Comparison of ENCODE assay signal across 13 mouse cellular contexts in the genomic region with DNA sequence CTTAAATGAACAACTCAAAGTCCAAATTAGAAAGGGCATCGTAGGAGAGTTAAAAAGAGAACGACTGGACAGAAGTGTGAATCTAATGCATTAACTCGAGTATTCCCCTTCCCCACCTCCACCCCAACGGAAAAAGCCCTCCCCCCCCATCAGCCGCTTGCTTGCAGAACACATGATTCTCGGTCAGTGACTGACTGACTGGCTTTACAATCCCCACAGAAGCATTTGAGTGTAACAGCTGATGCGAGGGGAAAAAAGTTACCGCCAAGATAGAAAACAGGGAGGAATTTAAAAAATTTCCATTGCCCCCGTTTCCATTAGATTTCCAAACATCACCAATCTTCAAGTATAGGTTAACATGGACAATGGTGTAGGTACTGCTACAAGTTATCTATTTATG. TPM values are rescaled to one million over a fixed set of nuclear protein-coding genes. Genes with fewer than 3 reads are reported as not detected.
A peak's percentile ranks its signal among the peaks of the same experiment; 100 is the strongest.
DNase-seq lines count a peak whose midpoint lies in the region; ATAC-seq and TF ChIP-seq lines count a peak whose summit lies in the region.
"Had no signal": no experiment of that assay in that cellular context is flagged by ENCODE, and none has a peak within 500 bp of the region (broad histone marks: within the 10 kb centered on the region; RNA-seq: fewer than 3 reads in every experiment).

No protein-coding gene starts in this region.

- peak overlapping the region; percentile 99 for H3K4me2 ChIP-seq in kidney, postnatal 0 days (ENCODE audit: low read length)
- H3K4me2 ChIP-seq in forebrain, postnatal 0 days (ENCODE audit: low read depth): peak overlapping the region; percentile 26
- H3K4me2 ChIP-seq in midbrain, embryonic 11.5 days: peak overlapping the region; percentile 70
- peak overlapping the region; percentile 93 for H3K4me2 ChIP-seq in neural tube, embryonic 15.5 days
- no peak overlapping the region for H3K4me2 ChIP-seq in lung, postnatal 0 days (replicated peaks; ENCODE audit: low read depth, low read length)

- no peaks in the 10 kb centered on the region for H3K27me3 ChIP-seq in kidney, postnatal 0 days (ENCODE audit: insufficient read depth, low read length)
- H3K27me3 ChIP-seq in forebrain, postnatal 0 days (ENCODE audit: insufficient read depth, low read length): no peaks in the 10 kb centered on the region
- no peaks in the 10 kb centered on the region for H3K27me3 ChIP-seq in midbrain, embryonic 11.5 days (ENCODE audit: control insufficient read depth, insufficient read depth, low read length)
- no peaks in the 10 kb centered on the region for H3K27me3 ChIP-seq in neural tube, embryonic 15.5 days (replicated peaks)
- H3K27me3 ChIP-seq in lung, postnatal 0 days (replicated peaks; ENCODE audit: insufficient read depth, low read length): no peaks in the 10 kb centered on the region

- no peaks in the 10 kb centered on the region for H3K9me3 ChIP-seq in kidney, postnatal 0 days (replicated peaks; ENCODE audit: low read length)
- H3K9me3 ChIP-seq in forebrain, postnatal 0 days (ENCODE audit: low read length): no peaks in the 10 kb centered on the region
- no peaks in the 10 kb centered on the region for H3K9me3 ChIP-seq in midbrain, embryonic 11.5 days (ENCODE audit: control insufficient read depth, low read length)
- no peaks in the 10 kb centered on the region for H3K9me3 ChIP-seq in neural tube, embryonic 15.5 days (replicated peaks)
- no peaks in the 10 kb centered on the region for H3K9me3 ChIP-seq in lung, postnatal 0 days (ENCODE audit: low read length)

- DNase-seq in kidney, postnatal 0 days (ENCODE audit: low spot score): no peak
- no peak for DNase-seq in kidney, postnatal 25 days
- DNase-seq in forebrain, postnatal 0 days: no peak
- DNase-seq in midbrain, embryonic 11.5 days (ENCODE audit: low spot score, missing footprints): no peak
- DNase-seq in lung, postnatal 0 days (ENCODE audit: low spot score): no peak
- DNase-seq in layer of hippocampus, postnatal 10 days (ENCODE audit: low spot score in 2 of 2): no peak
- no peak for DNase-seq in urinary bladder, postnatal 25 days (ENCODE audit: low spot score)
- DNase-seq: adrenal gland, adult 8-10 months; gastrocnemius, postnatal 25 days; heart, postnatal 14 days; kidney, adult 9 months had no signal

- WGBS in kidney, postnatal 0 days: 39% methylated on average over 9 of the region's 9 CpGs
- WGBS in forebrain, postnatal 0 days: 31% methylated on average over 9 of the region's 9 CpGs
- 52% methylated on average over 9 of the region's 9 CpGs for WGBS in midbrain, embryonic 11.5 days
- 28% methylated on average over 9 of the region's 9 CpGs for WGBS in neural tube, embryonic 15.5 days
- 60% methylated on average over 9 of the region's 9 CpGs for WGBS in lung, postnatal 0 days

- H3K27ac ChIP-seq in kidney, postnatal 0 days: no peak overlapping the region
- no peak overlapping the region for H3K27ac ChIP-seq in forebrain, postnatal 0 days (ENCODE audit: low read depth, low read length)
- H3K27ac ChIP-seq in midbrain, embryonic 11.5 days (ENCODE audit: low read depth, low read length): no peak overlapping the region
- no peak overlapping the region for H3K27ac ChIP-seq in neural tube, embryonic 15.5 days (replicated peaks)
- H3K27ac ChIP-seq in lung, postnatal 0 days (ENCODE audit: low read length): no peak overlapping the region
- H3K27ac ChIP-seq: liver, embryonic 14.5 days had no signal

- H3K4me3 ChIP-seq in kidney, postnatal 0 days (replicated peaks; ENCODE audit: low read depth, low read length): no peak overlapping the region
- H3K4me3 ChIP-seq in forebrain, postnatal 0 days (ENCODE audit: low read depth, low read length): no peak overlapping the region
- H3K4me3 ChIP-seq in midbrain, embryonic 11.5 days (ENCODE audit: low read depth, low read length): peak overlapping the region; percentile 98; the same call in 1 of the 2 replicates
- peak overlapping the region; percentile 11 for H3K4me3 ChIP-seq in neural tube, embryonic 15.5 days (replicated peaks)
- no peak overlapping the region for H3K4me3 ChIP-seq in lung, postnatal 0 days (ENCODE audit: low read depth, low read length)

- H3K36me3 ChIP-seq in kidney, postnatal 0 days (ENCODE audit: insufficient read depth, low read length): peaks cover 7% of the 10 kb centered on the region; the same call in 1 of the 2 replicates
- peaks cover 10% of the 10 kb centered on the region for H3K36me3 ChIP-seq in forebrain, postnatal 0 days (ENCODE audit: insufficient read depth)
- H3K36me3 ChIP-seq in midbrain, embryonic 11.5 days (ENCODE audit: control insufficient read depth, insufficient read depth, low read length): peaks cover 15% of the 10 kb centered on the region
- peaks cover 9% of the 10 kb centered on the region for H3K36me3 ChIP-seq in neural tube, embryonic 15.5 days
- 0 out of 2 replicates have a peak, but pooled peaks cover 17% of the 10 kb centered on the region for H3K36me3 ChIP-seq in lung, postnatal 0 days (ENCODE audit: insufficient read depth, low read length)

- ATAC-seq in kidney, postnatal 0 days (replicated peaks; ENCODE audit: low FRiP score, low read depth): no peak
- ATAC-seq in forebrain, postnatal 0 days: no peak
- no peak for ATAC-seq in midbrain, embryonic 11.5 days (ENCODE audit: low FRiP score)
- no peak for ATAC-seq in neural tube, embryonic 15.5 days (ENCODE audit: low FRiP score)
- no peak for ATAC-seq in lung, postnatal 0 days

- no peak for TF ChIP-seq EP300 in lung, postnatal 0 days (IDR thresholded peaks at IDR 0.05)

- no peaks in the 10 kb centered on the region; the same call in none of the 2 replicates for H3K4me1 ChIP-seq in kidney, postnatal 0 days (replicated peaks; ENCODE audit: insufficient read depth, low read length)
- peaks cover 15% of the 10 kb centered on the region for H3K4me1 ChIP-seq in forebrain, postnatal 0 days (ENCODE audit: insufficient read depth)
- H3K4me1 ChIP-seq in midbrain, embryonic 11.5 days (ENCODE audit: control insufficient read depth, insufficient read depth, low read length): peaks cover 26% of the 10 kb centered on the region
- H3K4me1 ChIP-seq in neural tube, embryonic 15.5 days: peaks cover 51% of the 10 kb centered on the region
- H3K4me1 ChIP-seq in lung, postnatal 0 days (ENCODE audit: insufficient read depth, low read depth, low read length): peaks cover 10% of the 10 kb centered on the region; the same call in 1 of the 2 replicates

- no peak for TF ChIP-seq CTCF in kidney, postnatal 0 days (IDR thresholded peaks at IDR 0.05; ENCODE audit: low read depth)
- TF ChIP-seq CTCF in forebrain, postnatal 0 days (IDR thresholded peaks at IDR 0.05; ENCODE audit: low read depth): no peak
- TF ChIP-seq CTCF in lung, postnatal 0 days (IDR thresholded peaks at IDR 0.05): no peak

- H3K9ac ChIP-seq in kidney, postnatal 0 days (ENCODE audit: low read depth, low read length): no peak overlapping the region
- no peak overlapping the region for H3K9ac ChIP-seq in forebrain, postnatal 0 days
- no peak overlapping the region for H3K9ac ChIP-seq in midbrain, embryonic 11.5 days (ENCODE audit: low read length)
- H3K9ac ChIP-seq in neural tube, embryonic 15.5 days (replicated peaks): no peak overlapping the region; the same call in 1 of the 2 replicates
- H3K9ac ChIP-seq in lung, postnatal 0 days (replicated peaks; ENCODE audit: low read depth): no peak overlapping the region
- H3K9ac ChIP-seq: liver, embryonic 14.5 days had no signal

RNA-seq across cellular contexts. Expression of gene Msi2, which starts 4.8 kb away (rescaled TPM):
- polyA plus RNA-seq in kidney, postnatal 0 days (2015; fragmentation: Nextera tagmentation; extraction: Ambion mirVana): 24.5 and 28.2 TPM in 2 replicates
- total RNA-seq in forebrain, postnatal 0 days (2014; rRNA removed): 81.4 and 107 TPM in 2 replicates
- 9.8 and 18.5 TPM in 2 replicates for polyA plus RNA-seq in forebrain, postnatal 0 days (2015; fragmentation: Nextera tagmentation; extraction: Ambion mirVana)
- polyA plus RNA-seq in midbrain, embryonic 11.5 days (2014; fragmentation: Nextera tagmentation; extraction: Ambion mirVana): 25.7 and 27.0 TPM in 2 replicates
- polyA plus RNA-seq in neural tube, embryonic 15.5 days (2015; fragmentation: Nextera tagmentation; extraction: Ambion mirVana): 17.3 and 20.7 TPM in 2 replicates
- 12.6 and 13.3 TPM in 2 replicates for polyA plus RNA-seq in lung, postnatal 0 days (2015; fragmentation: Nextera tagmentation; extraction: Ambion mirVana)
- total RNA-seq in layer of hippocampus, postnatal 10 days (2021): 10 to 100 TPM; 97.4 to 97.6 TPM

Comparison
In these comparisons a context has a peak if more than half of its experiments do, and no peak if none do; other contexts are left out.
1. H3K4me3 ChIP-seq: peak in midbrain, embryonic 11.5 days (single experiment) and neural tube, embryonic 15.5 days (single experiment); none in kidney, postnatal 0 days (single experiment), forebrain, postnatal 0 days (single experiment) and lung, postnatal 0 days (single experiment).